Mouse (Mus musculus): ENCODE data around the gene Bcr. TPM values are rescaled to one million over a fixed set of nuclear protein-coding genes. Genes with fewer than 3 reads are reported as not detected.

Gene Bcr
- total RNA-seq (2023; ENCODE audit: inconsistent age) = 19.4 to 22.8 TPM (median 20.7 TPM) in 4 replicates

DNA sequence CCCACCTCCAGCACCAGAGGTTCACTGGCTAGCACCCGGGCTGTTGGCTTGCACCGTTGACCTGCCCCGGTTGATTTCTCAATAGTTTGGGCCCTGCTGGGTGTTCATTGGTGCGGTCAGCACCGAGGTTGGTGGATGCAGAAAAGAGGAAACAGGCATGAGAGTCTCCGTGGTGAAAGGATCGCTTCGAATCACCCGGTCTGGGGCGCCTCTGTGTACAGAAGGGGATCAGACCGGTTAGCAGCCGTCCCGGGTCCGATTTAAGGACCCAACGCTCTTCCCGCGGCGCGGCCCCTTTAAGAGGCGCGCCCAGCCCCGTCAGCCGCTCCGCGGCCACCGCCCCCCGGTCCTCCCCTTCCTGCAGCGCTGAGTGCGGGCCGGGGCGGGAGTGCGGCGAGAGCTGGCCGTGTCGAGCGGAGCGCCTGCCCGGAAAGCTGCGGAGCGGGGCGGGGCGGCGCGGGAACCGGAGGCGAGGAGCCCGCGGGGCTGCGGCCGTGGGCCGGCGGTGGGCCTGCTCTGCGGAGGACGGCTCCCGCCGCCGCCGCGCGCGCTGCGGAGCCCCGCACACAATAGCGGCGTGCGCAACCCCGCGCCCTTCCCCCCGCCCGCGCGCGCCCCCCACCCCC lies at the start of gene Bcr:
TSS of gene Bcr (plus strand) at position 376 of the 626 bp plus-strand sequence.

DNA sequence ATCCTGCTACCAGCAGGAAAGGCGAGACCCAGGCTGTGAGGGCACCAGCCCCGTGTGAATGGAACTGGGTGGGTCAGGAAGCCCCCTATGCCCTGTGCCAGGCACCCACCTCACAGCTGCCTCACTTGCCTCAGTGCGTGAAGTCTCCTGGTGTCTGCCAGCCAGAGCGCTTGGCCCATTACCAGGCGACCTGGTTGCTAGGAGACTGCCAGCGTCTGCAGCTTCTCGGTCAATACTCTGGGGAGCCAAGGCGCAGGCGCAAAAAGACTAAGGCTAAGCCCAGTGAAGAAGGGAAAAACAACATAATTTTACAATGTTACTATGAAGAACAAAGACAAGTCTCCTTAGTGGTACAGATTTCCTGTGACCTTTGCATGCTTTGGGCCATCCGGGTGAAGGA lies 28.0 kb upstream of the Bcr start, which contains the start of gene Rsph14:
TSS of gene Rsph14 (minus strand) at position 192 of the 400 bp plus-strand sequence.

GRCm38 (mm10) chr10:75036883-75037379 lies 23.5 kb upstream of the Bcr start, which contains the start of gene Rab36:
Rab36 (plus strand) TSS chr10:75037058.

DNA sequence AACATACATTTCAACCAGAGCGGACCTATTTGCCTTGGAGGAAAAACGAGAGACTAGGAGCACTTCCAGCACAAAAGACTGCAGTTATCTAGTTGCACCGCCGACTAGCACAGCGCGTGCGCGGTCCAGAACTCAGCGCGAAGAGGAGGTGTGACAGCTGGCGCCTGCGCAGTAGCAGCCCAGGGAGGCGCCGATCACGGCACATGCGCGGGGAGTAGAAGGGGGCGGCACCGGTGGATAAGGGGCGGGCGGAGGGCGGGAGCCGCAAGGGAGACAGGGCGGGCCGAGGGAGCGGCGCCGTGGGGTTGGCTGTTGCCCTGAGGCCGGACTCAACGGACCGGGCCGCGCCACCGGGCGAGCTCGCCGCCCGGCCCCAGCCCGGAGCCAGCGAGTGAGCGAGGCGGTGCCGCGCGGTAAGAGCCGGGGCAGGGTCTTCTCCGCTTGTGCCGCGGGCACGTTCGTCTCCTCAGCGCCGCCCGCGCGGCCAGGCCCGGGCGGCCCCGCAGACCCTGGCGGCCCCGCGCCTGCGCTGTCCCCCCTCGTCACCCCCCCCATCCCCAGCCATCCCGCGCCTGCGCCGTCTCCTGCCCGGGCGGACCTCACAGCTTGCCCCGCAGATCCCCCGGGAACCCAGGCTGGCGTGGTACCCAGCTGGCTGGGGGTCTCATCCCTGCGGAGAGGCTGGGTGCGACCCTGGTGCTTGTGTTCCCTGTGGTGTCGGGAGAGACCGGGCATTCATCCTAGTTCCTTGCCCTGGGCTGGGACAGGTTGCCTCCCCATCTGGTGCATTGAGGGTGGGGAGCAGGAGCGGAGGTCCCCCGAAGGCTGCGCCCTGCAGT lies 151.6 kb downstream of the Bcr start, which contains the start of gene Specc1l:
TSS of gene Specc1l (plus strand) at position 267 of the 839 bp plus-strand sequence.

Other genes with a start within 250 kb of the Bcr start
- 0.15 to 0.33 TPM in 2 of 4 replicates, not detected in the others for gene Gnaz, start 93.4 kb upstream of the Bcr start, total RNA-seq (2023; ENCODE audit: inconsistent age)
- gene Rsph14, start 28.0 kb upstream of the Bcr start, total RNA-seq (2023; ENCODE audit: inconsistent age) = not detected in 4 replicates
- gene Rab36, start 23.5 kb upstream of the Bcr start, total RNA-seq (2023; ENCODE audit: inconsistent age) = 0.29 to 0.66 TPM (median 0.42 TPM) in 3 of 4 replicates, not detected in the other
- 65.7 to 76.6 TPM (median 67.2 TPM) in 4 replicates for gene Specc1l, start 151.5 kb downstream of the Bcr start, total RNA-seq (2023; ENCODE audit: inconsistent age)

Measured in B cell, adult (primary cell).